7 mouse cellular contexts compared by ENCODE assay signal in the genomic region with DNA sequence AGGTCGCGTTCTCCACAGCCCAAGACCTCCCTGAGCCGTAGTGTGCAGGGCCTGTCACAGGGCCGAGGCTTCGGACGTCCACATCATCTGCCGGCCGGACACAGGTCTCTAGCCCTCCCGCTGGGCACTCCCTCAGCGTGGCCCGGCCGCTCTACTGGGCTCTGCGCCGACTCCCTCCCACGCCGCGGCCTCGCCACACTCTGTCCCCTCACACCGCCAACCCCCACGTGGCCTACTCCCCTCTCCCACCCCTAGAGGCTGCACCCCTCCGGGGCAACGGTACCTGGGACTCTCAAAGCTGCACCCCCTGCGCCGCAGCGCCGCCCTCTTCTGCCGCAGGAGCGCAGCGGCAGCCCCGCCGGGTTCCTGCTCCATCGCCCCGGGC. TPM values are rescaled to one million over a fixed set of nuclear protein-coding genes. Genes with fewer than 3 reads are reported as not detected.
DNase-seq lines count a peak whose midpoint lies in the region; ATAC-seq lines count a peak whose summit lies in the region.

No protein-coding gene starts in this region.

- H3K36me3 ChIP-seq in neural tube, embryonic 11.5 days (ENCODE audit: control insufficient read depth, insufficient read depth, low read length) = no peaks in the 10 kb centered on the region
- H3K36me3 ChIP-seq in embryonic facial prominence, embryonic 10.5 days (replicated peaks) = no peaks in the 10 kb centered on the region
- no peaks in the 10 kb centered on the region for H3K36me3 ChIP-seq in intestine, embryonic 14.5 days (ENCODE audit: control insufficient read depth, insufficient read depth, low read length)
- H3K36me3 ChIP-seq in neural tube, embryonic 14.5 days (ENCODE audit: control insufficient read depth, insufficient read depth, low read length) = no peaks in the 10 kb centered on the region

- no peak for DNase-seq in neural tube, embryonic 11.5 days (ENCODE audit: low spot score)
- no peak for DNase-seq in neural tube, embryonic 10.5 days (ENCODE audit: extremely low spot score, low spot score)
- no peak for DNase-seq in embryonic facial prominence, embryonic 10.5 days (ENCODE audit: low spot score)
- DNase-seq in intestine, embryonic 14.5 days (ENCODE audit: low spot score) = no peak
- no peak for DNase-seq in ovary, postnatal 14 days (ENCODE audit: low spot score)
- no peak for DNase-seq in MN1 (ENCODE audit: low spot score)

- peak overlapping the region; percentile 61 for H3K4me3 ChIP-seq in neural tube, embryonic 11.5 days (ENCODE audit: low read depth, low read length)
- H3K4me3 ChIP-seq in embryonic facial prominence, embryonic 10.5 days = peak overlapping the region; percentile 73
- H3K4me3 ChIP-seq in intestine, embryonic 14.5 days (ENCODE audit: low read depth, low read length) = peak overlapping the region; percentile 60
- peak overlapping the region; percentile 67 for H3K4me3 ChIP-seq in neural tube, embryonic 14.5 days (ENCODE audit: low read depth, low read length)

- H3K27ac ChIP-seq in neural tube, embryonic 11.5 days (ENCODE audit: low read depth, low read length) = no peak overlapping the region; the same call in 1 of the 2 replicates
- H3K27ac ChIP-seq in embryonic facial prominence, embryonic 10.5 days (replicated peaks) = peak overlapping the region; percentile 82
- H3K27ac ChIP-seq in intestine, embryonic 14.5 days (ENCODE audit: low read depth) = peak overlapping the region; percentile 48; the same call in 1 of the 2 replicates
- H3K27ac ChIP-seq in neural tube, embryonic 14.5 days (ENCODE audit: low read depth, low read length) = no peak overlapping the region; the same call in 1 of the 2 replicates

- peaks cover 15% of the 10 kb centered on the region; the same call in 1 of the 2 replicates for H3K27me3 ChIP-seq in neural tube, embryonic 11.5 days (ENCODE audit: control insufficient read depth, insufficient read depth, low read length)
- peaks cover 56% of the 10 kb centered on the region for H3K27me3 ChIP-seq in embryonic facial prominence, embryonic 10.5 days (replicated peaks; ENCODE audit: low read depth, poor library complexity, severe bottlenecking)
- H3K27me3 ChIP-seq in intestine, embryonic 14.5 days (replicated peaks; ENCODE audit: control insufficient read depth, insufficient read depth, low read length) = peaks cover 7% of the 10 kb centered on the region
- 0 out of 2 replicates have a peak, but pooled peaks cover 3% of the 10 kb centered on the region for H3K27me3 ChIP-seq in neural tube, embryonic 14.5 days (ENCODE audit: control insufficient read depth, insufficient read depth, low read length)

- H3K9ac ChIP-seq in neural tube, embryonic 11.5 days (ENCODE audit: low read length) = peak overlapping the region; percentile 64
- peak overlapping the region; percentile 63 for H3K9ac ChIP-seq in intestine, embryonic 14.5 days (ENCODE audit: low read length)
- H3K9ac ChIP-seq in neural tube, embryonic 14.5 days (replicated peaks; ENCODE audit: low read depth, low read length) = peak overlapping the region; percentile 78

- H3K9me3 ChIP-seq in neural tube, embryonic 11.5 days (ENCODE audit: control insufficient read depth, low read length) = no peaks in the 10 kb centered on the region
- no peaks in the 10 kb centered on the region for H3K9me3 ChIP-seq in embryonic facial prominence, embryonic 10.5 days
- H3K9me3 ChIP-seq in intestine, embryonic 14.5 days (ENCODE audit: control insufficient read depth, low read length) = no peaks in the 10 kb centered on the region
- no peaks in the 10 kb centered on the region for H3K9me3 ChIP-seq in neural tube, embryonic 14.5 days (ENCODE audit: control insufficient read depth, low read length)

- no peaks in the 10 kb centered on the region; the same call in none of the 2 replicates for H3K4me1 ChIP-seq in neural tube, embryonic 11.5 days (ENCODE audit: control insufficient read depth, insufficient read depth, low read length)
- peaks cover 32% of the 10 kb centered on the region for H3K4me1 ChIP-seq in embryonic facial prominence, embryonic 10.5 days
- H3K4me1 ChIP-seq in intestine, embryonic 14.5 days (replicated peaks; ENCODE audit: control insufficient read depth, insufficient read depth, low read length) = peaks cover 4% of the 10 kb centered on the region; the same call in 1 of the 2 replicates
- peaks cover 10% of the 10 kb centered on the region; the same call in 1 of the 2 replicates for H3K4me1 ChIP-seq in neural tube, embryonic 14.5 days (ENCODE audit: control insufficient read depth, insufficient read depth, low read length)

- ATAC-seq in neural tube, embryonic 11.5 days (ENCODE audit: insufficient read depth, low FRiP score, low TSS enrichment) = peak; percentile 55
- ATAC-seq in intestine, embryonic 14.5 days (replicated peaks; ENCODE audit: low FRiP score, low TSS enrichment, low read depth) = no peak
- ATAC-seq in neural tube, embryonic 14.5 days (ENCODE audit: low read depth) = peak; percentile 29

- peak overlapping the region; percentile 98 for H3K4me2 ChIP-seq in neural tube, embryonic 11.5 days (ENCODE audit: low read depth)
- peak overlapping the region; percentile 91 for H3K4me2 ChIP-seq in intestine, embryonic 14.5 days (ENCODE audit: low read length)
- peak overlapping the region; percentile 98 for H3K4me2 ChIP-seq in neural tube, embryonic 14.5 days (ENCODE audit: low read depth, low read length)

- under 1% methylated on average over 32 of the region's 33 CpGs for WGBS in neural tube, embryonic 11.5 days
- under 1% methylated on average over 33 of the region's 33 CpGs for WGBS in embryonic facial prominence, embryonic 10.5 days
- 0% methylated on average over 30 of the region's 33 CpGs for WGBS in intestine, embryonic 14.5 days
- 0% methylated on average over 26 of the region's 33 CpGs for WGBS in neural tube, embryonic 14.5 days

RNA-seq across cellular contexts. Expression of gene Garnl3, which starts 1.3 kb away (rescaled TPM):
- polyA plus RNA-seq in neural tube, embryonic 11.5 days (2014; fragmentation: Nextera tagmentation; extraction: Ambion mirVana) = 13.3 and 14.5 TPM in 2 replicates
- 5.7 and 10.6 TPM in 2 replicates for polyA plus RNA-seq in embryonic facial prominence, embryonic 10.5 days (2016; fragmentation: Nextera tagmentation; extraction: Ambion mirVana)
- polyA plus RNA-seq in intestine, embryonic 14.5 days (2014; fragmentation: Nextera tagmentation; extraction: Ambion mirVana) = 17.2 and 18.6 TPM in 2 replicates
- 57.1 and 65.7 TPM in 2 replicates for polyA plus RNA-seq in neural tube, embryonic 14.5 days (2014; fragmentation: Nextera tagmentation; extraction: Ambion mirVana)

Comparison
In these comparisons a context has a peak if more than half of its experiments do, and no peak if none do; other contexts are left out.
1. H3K27ac ChIP-seq: peak in embryonic facial prominence, embryonic 10.5 days (single experiment) and intestine, embryonic 14.5 days (single experiment); none in neural tube, embryonic 11.5 days (single experiment) and neural tube, embryonic 14.5 days (single experiment).
2. Peak in every context shown above with its lines, with median percentiles within 50 percentile points of each other: H3K4me2 ChIP-seq, H3K4me3 ChIP-seq and H3K9ac ChIP-seq.